Mouse (Mus musculus) heart, postnatal 0 days (tissue): ENCODE data around the gene Tnfrsf25. TPM values are rescaled to one million over a fixed set of nuclear protein-coding genes. Genes with fewer than 3 reads are reported as not detected.

Experiments used
- ATAC-seq: fragments of 200-750 bp; cut with Nextera tagmentation; 2 replicates; pipeline ENCODE4 v1.8.0; 2017; ENCODE audit warnings: low read depth, moderate number of reproducible peaks, moderate library complexity; ENCODE audit not compliant: insufficient read depth
- DNase-seq: peaks from one replicate; pipeline ENCODE4 v3.0.0-alpha.2; 2016; ENCODE audit warnings: low spot score
- H3K27ac ChIP-seq: fragments of 300-500 bp; sonication (generic); 2 replicates; pipeline ENCODE4 v1.5.1; 2014; ENCODE audit warnings: low read depth, mild to moderate bottlenecking
- H3K27me3 ChIP-seq: fragments of 300-500 bp; sonication (generic); 2 replicates; pipeline ENCODE4 v1.6.1; 2014; ENCODE audit warnings: low read length, mixed read lengths; ENCODE audit not compliant: control insufficient read depth, insufficient read depth
- H3K36me3 ChIP-seq: fragments of 300-500 bp; sonication (generic); replicated peaks from 2 replicates; pipeline ENCODE4 v1.6.1; 2014; ENCODE audit warnings: low read length, mixed read lengths; ENCODE audit not compliant: control insufficient read depth, insufficient read depth
- H3K4me1 ChIP-seq: fragments of 300-500 bp; sonication (generic); 2 replicates; pipeline ENCODE4 v1.6.1; 2014; ENCODE audit warnings: antibody characterized with exemption; ENCODE audit not compliant: control insufficient read depth, insufficient read depth
- H3K4me2 ChIP-seq: fragments of 300-500 bp; sonication (generic); 2 replicates; pipeline ENCODE4 v1.6.1; 2014; ENCODE audit warnings: low read depth, mild to moderate bottlenecking, low read length, moderate library complexity
- H3K4me3 ChIP-seq: fragments of 300-500 bp; sonication (generic); 2 replicates; pipeline ENCODE4 v1.5.1; 2014; ENCODE audit warnings: low read depth, low read length
- H3K9ac ChIP-seq: fragments of 300-500 bp; sonication (generic); replicated peaks from 2 replicates; pipeline ENCODE4 v1.6.1; 2014; ENCODE audit warnings: low read depth, low read length, mixed read lengths
- H3K9me3 ChIP-seq: fragments of 300-500 bp; sonication (generic); replicated peaks from 2 replicates; pipeline ENCODE4 v1.6.1; 2016; ENCODE audit warnings: low read length; ENCODE audit not compliant: control insufficient read depth
- CTCF ChIP-seq: IDR thresholded peaks from 2 replicates; pipeline ENCODE4 v1.5.1; 2016; ENCODE audit warnings: antibody characterized with exemption, control low read depth, low read depth
- EP300 ChIP-seq: IDR thresholded peaks from 2 replicates; pipeline ENCODE4 v1.6.1; 2016; ENCODE audit warnings: antibody characterized with exemption, low read depth
- WGBS: fragments of 180-500 bp; shearing (Covaris S2); extraction: QIAGEN DNeasy Blood & Tissue Kit; methylation state at CpG from one replicate; pipeline ENCODE4 v1.1.7; 2014; 5-methylcytosine and 5-hydroxymethylcytosine counted together
- polyA plus RNA-seq: library from polyadenylated mRNA; unstranded; fragments of >200 nt; fragmentation: Nextera tagmentation; extraction: Ambion mirVana; gene quantifications from 2 replicates; pipeline ENCODE4 v1.2.1, GENCODE M21; 2015
- total RNA-seq: library from RNA; depleted of rRNA; stranded (reverse); fragments of >200 nt; gene quantifications from 2 replicates; pipeline ENCODE4 v1.2.3, GENCODE M21; 2014; ENCODE audit warnings: low replicate concordance

Gene Tnfrsf25
- total and polyA plus RNA-seq, 2 experiments from 2014 or later = 0.75 TPM; not detected in 1

- H3K27ac ChIP-seq = no peak overlapping the region
- ATAC-seq (peak; percentile 25), DNase-seq (no peak)
- peak overlapping the region; percentile 68 for H3K4me2 ChIP-seq
- peaks cover 25% of the 10 kb centered on the region for H3K4me1 ChIP-seq
- peak overlapping the region; percentile 45 for H3K4me3 ChIP-seq
- no peaks in the 10 kb centered on the region for H3K36me3 ChIP-seq
- H3K9ac ChIP-seq = peak overlapping the region; percentile 23; the same call in 1 of the 2 replicates
- peaks cover 98% of the 10 kb centered on the region for H3K27me3 ChIP-seq
- no peaks in the 10 kb centered on the region for H3K9me3 ChIP-seq
- 5% methylated on average over 56 of the region's 56 CpGs for WGBS
- TF ChIP-seq CTCF (no peak), EP300 (no peak)
Measured at GRCm38 (mm10) chr4:152125161-152126025, 9.7 kb downstream of the Tnfrsf25 start.

- DNase-seq (no peak), ATAC-seq (no peak)
- Histone ChIP-seq H3K27ac (no peak overlapping the region), H3K9ac (no peak overlapping the region), H3K4me2 (peak overlapping the region; percentile 68), H3K4me1 (peaks cover 25% of the 10 kb centered on the region), H3K9me3 (no peaks in the 10 kb centered on the region), H3K4me3 (peak overlapping the region; percentile 45), H3K36me3 (no peaks in the 10 kb centered on the region), H3K27me3 (peaks cover 98% of the 10 kb centered on the region)
- WGBS = 6% methylated on average over 65 of the region's 65 CpGs
- TF ChIP-seq CTCF = no peak
- TF ChIP-seq EP300 = no peak
Measured at GRCm38 (mm10) chr4:152126026-152126920, 10.5 kb downstream of the Tnfrsf25 start.

- WGBS = 89% methylated on average over 11 of the region's 11 CpGs
- H3K9ac ChIP-seq = no peak overlapping the region
- peaks cover 100% of the 10 kb centered on the region for H3K27me3 ChIP-seq
- no peak for DNase-seq
- no peak overlapping the region for H3K4me2 ChIP-seq
- no peaks in the 10 kb centered on the region for H3K9me3 ChIP-seq
- H3K36me3 ChIP-seq = no peaks in the 10 kb centered on the region
- TF ChIP-seq CTCF = no peak
- TF ChIP-seq EP300 = no peak
- no peak overlapping the region for H3K4me3 ChIP-seq
- no peak overlapping the region for H3K27ac ChIP-seq
- peaks cover 28% of the 10 kb centered on the region for H3K4me1 ChIP-seq
- ATAC-seq = no peak
Measured at GRCm38 (mm10) chr4:152127884-152128283, 12.2 kb downstream of the Tnfrsf25 start.

GRCm38 (mm10) chr4:152128784-152129183, 13.1 kb downstream of the Tnfrsf25 start:
- ATAC-seq (no peak), DNase-seq (no peak)
- TF ChIP-seq EP300 (no peak), CTCF (no peak)
- Histone ChIP-seq H3K9ac (no peak overlapping the region), H3K9me3 (no peaks in the 10 kb centered on the region), H3K4me1 (peaks cover 28% of the 10 kb centered on the region), H3K4me2 (no peak overlapping the region), H3K27me3 (peaks cover 100% of the 10 kb centered on the region), H3K36me3 (no peaks in the 10 kb centered on the region), H3K27ac (no peak overlapping the region), H3K4me3 (no peak overlapping the region)
- WGBS = 73% methylated on average over 5 of the region's 5 CpGs

GRCm38 (mm10) chr4:152129395-152129930, 13.7 kb downstream of the Tnfrsf25 start:
- peaks cover 28% of the 10 kb centered on the region for H3K4me1 ChIP-seq
- 56% methylated on average over 13 of the region's 13 CpGs for WGBS
- H3K27ac ChIP-seq = no peak overlapping the region
- peaks cover 100% of the 10 kb centered on the region for H3K27me3 ChIP-seq
- ATAC-seq = no peak
- TF ChIP-seq CTCF (no peak), EP300 (no peak)
- no peak for DNase-seq
- H3K9me3 ChIP-seq = no peaks in the 10 kb centered on the region
- no peak overlapping the region for H3K4me2 ChIP-seq
- H3K4me3 ChIP-seq = no peak overlapping the region
- no peak overlapping the region for H3K9ac ChIP-seq
- no peaks in the 10 kb centered on the region for H3K36me3 ChIP-seq
